Mouse (Mus musculus) kidney, postnatal 0 days (tissue): ENCODE measurements at regions not wholly inside any gene's neighbourhood (a gene's known extent, or its start where the extent isn't known, plus 50 kb on each side); places are given as distances from the start of the nearest gene placed in this dataset.

Source experiments
- ATAC-seq: fragments of 200-750 bp; cut with Nextera tagmentation; replicated peaks from 2 replicates; pipeline ENCODE4 v1.8.0; 2017; ENCODE audit warnings: low read depth, moderate number of reproducible peaks, moderate TSS enrichment, moderate library complexity; ENCODE audit not compliant: low FRiP score
- DNase-seq: peaks from one replicate; pipeline ENCODE4 v3.0.0-alpha.2; 2016; ENCODE audit warnings: low spot score
- H3K27ac ChIP-seq: fragments of 300-500 bp; sonication (generic); 2 replicates; pipeline ENCODE4 v1.5.1; 2014; ENCODE audit warnings: mild to moderate bottlenecking
- H3K27me3 ChIP-seq: fragments of 300-500 bp; sonication (generic); 2 replicates; pipeline ENCODE4 v1.6.1; 2014; ENCODE audit warnings: low read length, mixed read lengths; ENCODE audit not compliant: insufficient read depth
- H3K36me3 ChIP-seq: fragments of 300-500 bp; sonication (generic); 2 replicates; pipeline ENCODE4 v1.6.1; 2014; ENCODE audit warnings: low read length, mixed read lengths; ENCODE audit not compliant: insufficient read depth
- H3K4me1 ChIP-seq: fragments of 300-500 bp; sonication (generic); replicated peaks from 2 replicates; pipeline ENCODE4 v1.6.1; 2014; ENCODE audit warnings: antibody characterized with exemption, low read length, mixed read lengths; ENCODE audit not compliant: insufficient read depth
- H3K4me2 ChIP-seq: fragments of 300-500 bp; sonication (generic); 2 replicates; pipeline ENCODE4 v1.6.1; 2014; ENCODE audit warnings: mild to moderate bottlenecking, low read length, moderate library complexity, mixed read lengths
- H3K4me3 ChIP-seq: fragments of 300-500 bp; sonication (generic); replicated peaks from 2 replicates; pipeline ENCODE4 v1.5.1; 2014; ENCODE audit warnings: low read depth, low read length
- H3K9ac ChIP-seq: fragments of 300-500 bp; sonication (generic); 2 replicates; pipeline ENCODE4 v1.6.1; 2014; ENCODE audit warnings: low read depth, low read length
- H3K9me3 ChIP-seq: fragments of 300-500 bp; sonication (generic); replicated peaks from 2 replicates; pipeline ENCODE4 v1.6.1; 2016; ENCODE audit warnings: low read length, inconsistent platforms, mixed read lengths
- CTCF ChIP-seq: IDR thresholded peaks from 2 replicates; pipeline ENCODE4 v1.5.1; 2016; ENCODE audit warnings: antibody characterized with exemption, low read depth, mild to moderate bottlenecking, moderate library complexity
- WGBS: fragments of 180-500 bp; shearing (Covaris S2); extraction: QIAGEN DNeasy Blood & Tissue Kit; methylation state at CpG from one replicate; pipeline ENCODE4 v1.1.7; 2014; 5-methylcytosine and 5-hydroxymethylcytosine counted together

GRCm38 (mm10) chr6:35458250-35458649, 81.4 kb downstream of the Mtpn start:
- no peaks in the 10 kb centered on the region for H3K4me1 ChIP-seq
- no peak overlapping the region for H3K4me3 ChIP-seq
- H3K27ac ChIP-seq = no peak overlapping the region
- TF ChIP-seq CTCF = no peak
- no peaks in the 10 kb centered on the region for H3K27me3 ChIP-seq
- no peaks in the 10 kb centered on the region for H3K9me3 ChIP-seq
- H3K9ac ChIP-seq = no peak overlapping the region
- no peak for DNase-seq
- ATAC-seq = no peak
- H3K36me3 ChIP-seq = no peaks in the 10 kb centered on the region
- 91% methylated on average over 2 of the region's 2 CpGs for WGBS
- no peak overlapping the region for H3K4me2 ChIP-seq

- H3K4me1 ChIP-seq = no peaks in the 10 kb centered on the region
- H3K27me3 ChIP-seq = no peaks in the 10 kb centered on the region
- 86% methylated on average over 1 of the region's 1 CpGs for WGBS
- no peak for TF ChIP-seq CTCF
- no peaks in the 10 kb centered on the region for H3K9me3 ChIP-seq
- H3K9ac ChIP-seq = no peak overlapping the region
- no peak for DNase-seq
- no peak overlapping the region for H3K4me2 ChIP-seq
- H3K36me3 ChIP-seq = no peaks in the 10 kb centered on the region
- no peak overlapping the region for H3K4me3 ChIP-seq
- no peak overlapping the region for H3K27ac ChIP-seq
- no peak for ATAC-seq
Observed at GRCm38 (mm10) chr6:35445007-35445406, 94.7 kb downstream of the Mtpn start.

- 78% methylated on average over 3 of the region's 3 CpGs for WGBS
- H3K36me3 ChIP-seq = no peaks in the 10 kb centered on the region
- no peaks in the 10 kb centered on the region for H3K9me3 ChIP-seq
- H3K27ac ChIP-seq = no peak overlapping the region
- ATAC-seq (no peak), DNase-seq (no peak)
- no peaks in the 10 kb centered on the region for H3K27me3 ChIP-seq
- no peak overlapping the region for H3K4me3 ChIP-seq
- H3K9ac ChIP-seq = no peak overlapping the region
- TF ChIP-seq CTCF = no peak
- H3K4me1 ChIP-seq = no peaks in the 10 kb centered on the region
- no peak overlapping the region for H3K4me2 ChIP-seq
Observed at GRCm38 (mm10) chr6:35426301-35426700, 100.4 kb upstream of the Fam180a start.

- WGBS = 98% methylated on average over 2 of the region's 2 CpGs
Observed at GRCm38 (mm10) chr6:35424521-35424920, 98.6 kb upstream of the Fam180a start.

GRCm38 (mm10) chr6:35420924-35421323, 95.0 kb upstream of the Fam180a start:
- Histone ChIP-seq H3K9me3 (no peaks in the 10 kb centered on the region), H3K4me3 (no peak overlapping the region), H3K27ac (no peak overlapping the region), H3K9ac (no peak overlapping the region), H3K27me3 (no peaks in the 10 kb centered on the region), H3K4me2 (no peak overlapping the region), H3K36me3 (no peaks in the 10 kb centered on the region), H3K4me1 (no peaks in the 10 kb centered on the region)
- WGBS = 73% methylated on average over 7 of the region's 7 CpGs
- no peak for ATAC-seq
- no peak for DNase-seq
- no peak for TF ChIP-seq CTCF

More at GRCm38 (mm10) chr6:35424521-35424920, 98.6 kb upstream of the Fam180a start:
- H3K4me2 ChIP-seq = no peak overlapping the region
- DNase-seq (no peak), ATAC-seq (no peak)
- H3K9me3 ChIP-seq = no peaks in the 10 kb centered on the region
- no peak overlapping the region for H3K4me3 ChIP-seq
- no peak overlapping the region for H3K27ac ChIP-seq
- TF ChIP-seq CTCF = no peak
- no peaks in the 10 kb centered on the region for H3K27me3 ChIP-seq
- H3K36me3 ChIP-seq = no peaks in the 10 kb centered on the region
- H3K4me1 ChIP-seq = no peaks in the 10 kb centered on the region
- H3K9ac ChIP-seq = no peak overlapping the region

GRCm38 (mm10) chr6:35405044-35405443, 79.1 kb upstream of the Fam180a start:
- WGBS = 47% methylated on average over 9 of the region's 9 CpGs
- no peak for TF ChIP-seq CTCF
- Histone ChIP-seq H3K4me2 (no peak overlapping the region), H3K4me3 (no peak overlapping the region), H3K9ac (no peak overlapping the region), H3K4me1 (no peaks in the 10 kb centered on the region), H3K27ac (no peak overlapping the region), H3K27me3 (no peaks in the 10 kb centered on the region), H3K9me3 (no peaks in the 10 kb centered on the region), H3K36me3 (no peaks in the 10 kb centered on the region)
- ATAC-seq (no peak), DNase-seq (no peak)

- no peak overlapping the region for H3K4me2 ChIP-seq
- no peak for TF ChIP-seq CTCF
- no peak for ATAC-seq
- 75% methylated on average over 5 of the region's 5 CpGs for WGBS
- H3K36me3 ChIP-seq = no peaks in the 10 kb centered on the region
- H3K4me1 ChIP-seq = no peaks in the 10 kb centered on the region
- no peak for DNase-seq
- H3K4me3 ChIP-seq = no peak overlapping the region
- no peaks in the 10 kb centered on the region for H3K27me3 ChIP-seq
- H3K9me3 ChIP-seq = no peaks in the 10 kb centered on the region
- no peak overlapping the region for H3K27ac ChIP-seq
- H3K9ac ChIP-seq = no peak overlapping the region
Observed at GRCm38 (mm10) chr6:35403341-35403910, 77.5 kb upstream of the Fam180a start.
